Comparison of ENCODE assay signal across 15 mouse cellular contexts in the genomic region with DNA sequence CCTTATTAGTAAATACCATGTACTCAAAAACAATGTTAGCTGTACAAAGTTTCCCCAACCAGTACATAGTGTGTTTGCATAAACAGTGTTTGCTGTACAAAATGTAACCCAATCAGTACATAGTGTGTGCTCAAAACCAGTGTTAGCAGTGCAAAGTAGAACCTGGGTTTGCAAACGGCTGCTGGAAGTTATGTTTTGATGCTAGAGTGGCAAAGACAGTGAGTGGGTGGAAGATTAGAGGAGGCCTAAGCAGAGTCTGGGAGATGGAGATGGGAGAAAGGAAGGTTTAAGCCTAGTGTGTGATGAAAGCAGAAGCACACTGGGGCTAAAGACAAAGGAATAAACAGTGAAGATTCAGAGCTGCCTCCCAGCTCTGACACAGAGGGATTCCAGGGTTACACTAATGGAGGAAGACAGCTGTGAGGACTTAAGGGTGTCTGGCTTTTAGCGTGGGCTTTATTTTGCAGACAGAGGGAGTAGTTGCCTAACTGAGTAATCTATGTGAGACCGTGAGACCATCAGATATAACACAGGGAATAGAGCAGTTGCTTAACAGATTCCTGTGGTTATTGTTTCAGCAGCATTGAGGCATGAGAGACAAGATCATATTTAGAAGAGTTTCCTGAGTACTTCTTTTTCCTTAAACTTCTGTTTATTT.
DNase-seq lines count a peak whose midpoint lies in the region; ATAC-seq and TF ChIP-seq lines count a peak whose summit lies in the region.
"Had no signal": no experiment of that assay in that cellular context is flagged by ENCODE, and none has a peak within 500 bp of the region (broad histone marks: within the 10 kb centered on the region; RNA-seq: fewer than 3 reads in every experiment).

No protein-coding gene starts in this region.

- H3K4me1 ChIP-seq in neural tube, embryonic 13.5 days (replicated peaks): no peaks in the 10 kb centered on the region
- no peaks in the 10 kb centered on the region for H3K4me1 ChIP-seq in neural tube, embryonic 15.5 days
- H3K4me1 ChIP-seq in midbrain, embryonic 11.5 days (ENCODE audit: control insufficient read depth, insufficient read depth, low read length): no peaks in the 10 kb centered on the region
- H3K4me1 ChIP-seq in stomach, postnatal 0 days (replicated peaks; ENCODE audit: control insufficient read depth, insufficient read depth): no peaks in the 10 kb centered on the region
- no peaks in the 10 kb centered on the region for H3K4me1 ChIP-seq in heart, adult 2 months (ENCODE audit: control insufficient read depth, insufficient read depth, low read length)

- H3K27me3 ChIP-seq in neural tube, embryonic 13.5 days: no peaks in the 10 kb centered on the region
- no peaks in the 10 kb centered on the region for H3K27me3 ChIP-seq in neural tube, embryonic 15.5 days (replicated peaks)
- no peaks in the 10 kb centered on the region for H3K27me3 ChIP-seq in midbrain, embryonic 11.5 days (ENCODE audit: control insufficient read depth, insufficient read depth, low read length)
- no peaks in the 10 kb centered on the region for H3K27me3 ChIP-seq in stomach, postnatal 0 days (ENCODE audit: control insufficient read depth, insufficient read depth, low read length)
- no peaks in the 10 kb centered on the region for H3K27me3 ChIP-seq in heart, adult 2 months (ENCODE audit: control insufficient read depth, insufficient read depth, low read length)

- H3K27ac ChIP-seq in neural tube, embryonic 13.5 days (replicated peaks): 0 out of 2 replicates have a peak overlapping the region, but pooled peaks have one; percentile 2
- no peak overlapping the region for H3K27ac ChIP-seq in neural tube, embryonic 15.5 days (replicated peaks)
- H3K27ac ChIP-seq in midbrain, embryonic 11.5 days (ENCODE audit: low read depth, low read length): no peak overlapping the region
- H3K27ac ChIP-seq in stomach, postnatal 0 days (replicated peaks): no peak overlapping the region
- H3K27ac ChIP-seq in heart, adult 2 months: no peak overlapping the region
- H3K27ac ChIP-seq: liver, embryonic 14.5 days; macrophage had no signal

- ATAC-seq in neural tube, embryonic 13.5 days (ENCODE audit: low read depth): peak; percentile 36; the same call in 1 of the 2 replicates
- no peak for ATAC-seq in neural tube, embryonic 15.5 days (ENCODE audit: low FRiP score)
- peak; percentile 81 for ATAC-seq in midbrain, embryonic 11.5 days (ENCODE audit: low FRiP score)
- ATAC-seq in stomach, postnatal 0 days (ENCODE audit: low FRiP score, low TSS enrichment): no peak; the same call in 1 of the 2 replicates
- ATAC-seq: CD4-positive, CD25-positive, alpha-beta regulatory T cell, adult 4 months had no signal

- 62% methylated on average over 3 of the region's 3 CpGs for WGBS in neural tube, embryonic 13.5 days
- 56% methylated on average over 3 of the region's 3 CpGs for WGBS in neural tube, embryonic 15.5 days
- WGBS in midbrain, embryonic 11.5 days: 25% methylated on average over 3 of the region's 3 CpGs
- 21% methylated on average over 3 of the region's 3 CpGs for WGBS in stomach, postnatal 0 days
- 30% methylated on average over 3 of the region's 3 CpGs for WGBS in heart, adult 2 months

- peak; percentile 60 for DNase-seq in heart, adult 11 months
- DNase-seq in heart, postnatal 14 days: no peak
- no peak for DNase-seq in midbrain, embryonic 11.5 days (ENCODE audit: low spot score, missing footprints)
- DNase-seq in stomach, postnatal 0 days (ENCODE audit: low spot score): no peak
- DNase-seq in right cerebral cortex, postnatal 36 days (ENCODE audit: low spot score in 2 of 2): no peak
- no peak for DNase-seq in heart, adult 2 months
- DNase-seq: cerebellum, postnatal 10 days; gastrocnemius, postnatal 14 days; kidney, adult 2 months; thymus, postnatal 25 days had no signal

- no peak overlapping the region for H3K9ac ChIP-seq in neural tube, embryonic 13.5 days
- H3K9ac ChIP-seq in neural tube, embryonic 15.5 days (replicated peaks): no peak overlapping the region
- no peak overlapping the region for H3K9ac ChIP-seq in midbrain, embryonic 11.5 days (ENCODE audit: low read length)
- H3K9ac ChIP-seq in stomach, postnatal 0 days (ENCODE audit: low read length): no peak overlapping the region
- H3K9ac ChIP-seq in heart, adult 2 months (ENCODE audit: low read depth, low read length): no peak overlapping the region
- H3K9ac ChIP-seq: liver, embryonic 14.5 days had no signal

- intact Hi-C loops in heart, postnatal 14 days (cut with DNase I): no loop called here
- intact Hi-C loops in heart, adult 2 months (cut with DNase I): no loop called here

- H3K9me3 ChIP-seq in neural tube, embryonic 13.5 days: no peaks in the 10 kb centered on the region
- H3K9me3 ChIP-seq in neural tube, embryonic 15.5 days (replicated peaks): no peaks in the 10 kb centered on the region
- H3K9me3 ChIP-seq in midbrain, embryonic 11.5 days (ENCODE audit: control insufficient read depth, low read length): no peaks in the 10 kb centered on the region
- no peaks in the 10 kb centered on the region for H3K9me3 ChIP-seq in stomach, postnatal 0 days (ENCODE audit: control insufficient read depth, low read length)

- TF ChIP-seq POLR2A in heart, adult 2 months (IDR thresholded peaks at IDR 0.05; ENCODE audit: insufficient read depth, low read depth, low read length): no peak

- H3K79me2 ChIP-seq in heart, adult 2 months (replicated peaks; ENCODE audit: control insufficient read depth, insufficient read depth, low read length): no peaks in the 10 kb centered on the region

- H3K4me2 ChIP-seq in neural tube, embryonic 13.5 days: no peak overlapping the region
- no peak overlapping the region for H3K4me2 ChIP-seq in neural tube, embryonic 15.5 days
- no peak overlapping the region for H3K4me2 ChIP-seq in midbrain, embryonic 11.5 days
- H3K4me2 ChIP-seq in stomach, postnatal 0 days (replicated peaks; ENCODE audit: low read depth): no peak overlapping the region

- no peak for TF ChIP-seq EP300 in stomach, postnatal 0 days (optimal IDR thresholded peaks at IDR 0.05)
- no peak for TF ChIP-seq EP300 in heart, adult 2 months (IDR thresholded peaks at IDR 0.05; ENCODE audit: insufficient read depth, low read depth, low read length)

- no peaks in the 10 kb centered on the region for H3K36me3 ChIP-seq in neural tube, embryonic 13.5 days
- H3K36me3 ChIP-seq in neural tube, embryonic 15.5 days: no peaks in the 10 kb centered on the region
- no peaks in the 10 kb centered on the region for H3K36me3 ChIP-seq in midbrain, embryonic 11.5 days (ENCODE audit: control insufficient read depth, insufficient read depth, low read length)
- H3K36me3 ChIP-seq in stomach, postnatal 0 days (ENCODE audit: control insufficient read depth, insufficient read depth, low read length): no peaks in the 10 kb centered on the region
- no peaks in the 10 kb centered on the region for H3K36me3 ChIP-seq in heart, adult 2 months (ENCODE audit: control insufficient read depth, insufficient read depth, low read length)

- peak; percentile 59 for TF ChIP-seq CTCF in stomach, postnatal 0 days (IDR thresholded peaks at IDR 0.05; ENCODE audit: low read depth)
- TF ChIP-seq CTCF in heart, adult 2 months (IDR thresholded peaks at IDR 0.05): no peak

- H3K4me3 ChIP-seq in neural tube, embryonic 13.5 days: no peak overlapping the region
- H3K4me3 ChIP-seq in neural tube, embryonic 15.5 days (replicated peaks): no peak overlapping the region
- H3K4me3 ChIP-seq in midbrain, embryonic 11.5 days (ENCODE audit: low read depth, low read length): no peak overlapping the region
- H3K4me3 ChIP-seq in stomach, postnatal 0 days (ENCODE audit: low read depth, low read length): no peak overlapping the region
- H3K4me3 ChIP-seq in heart, adult 2 months: no peak overlapping the region

Comparison
In these comparisons a context has a peak if more than half of its experiments do, and no peak if none do; other contexts are left out.
1. ATAC-seq: peak in neural tube, embryonic 13.5 days (single experiment) and midbrain, embryonic 11.5 days (single experiment); none in neural tube, embryonic 15.5 days (single experiment) and stomach, postnatal 0 days (single experiment).